Mouse (Mus musculus) myocyte (in vitro differentiated cells): ENCODE measurements at regions not wholly inside any gene's neighbourhood (a gene's known extent, or its start where the extent isn't known, plus 50 kb on each side); places are given as distances from the start of the nearest gene placed in this dataset.

Source experiments
- H3K27me3 ChIP-seq: one replicate; pipeline ENCODE4 v1.6.1; 2011; ENCODE audit not compliant: control insufficient read depth, insufficient read depth, insufficient read length
- H3K36me3 ChIP-seq: one replicate; pipeline ENCODE4 v1.6.1; 2011; ENCODE audit not compliant: control insufficient read depth, insufficient read depth
- H3K4me2 ChIP-seq: one replicate; pipeline ENCODE4 v1.6.1; 2011; ENCODE audit warnings: low read depth, control low read depth
- H3K4me3 ChIP-seq: one replicate; pipeline ENCODE4 v1.5.1; 2011; ENCODE audit warnings: mild to moderate bottlenecking, control low read depth, moderate library complexity
- H3K79me2 ChIP-seq: one replicate; pipeline ENCODE4 v1.6.1; 2011; ENCODE audit not compliant: control insufficient read depth, insufficient read depth
- H3ac ChIP-seq: one replicate; pipeline ENCODE4 v1.6.1; 2011; ENCODE audit not compliant: control insufficient read depth, insufficient read length
- CEBPB ChIP-seq: IDR thresholded peaks from 2 replicates; pipeline ENCODE4 v1.6.1; 2011; ENCODE audit warnings: mild to moderate bottlenecking, moderate library complexity; ENCODE audit not compliant: poor library complexity, insufficient read depth, severe bottlenecking
- E2F4 ChIP-seq: IDR thresholded peaks from one replicate; pipeline ENCODE4 v1.6.1; 2011; ENCODE audit warnings: mild to moderate bottlenecking, control low read depth, moderate library complexity; ENCODE audit not compliant: insufficient read depth
- MAX ChIP-seq: IDR thresholded peaks from one replicate; pipeline ENCODE4 v1.6.1; 2011; ENCODE audit warnings: low read depth, mild to moderate bottlenecking, control low read depth
- MYOD1 ChIP-seq, 3 experiments: IDR thresholded peaks; one replicate each; pipeline ENCODE4 v1.6.1; 2011; ENCODE audit warnings: control low read depth in 2 of 3, low read depth in 2 of 3, mild to moderate bottlenecking in 2 of 3, moderate library complexity in 1 of 3; ENCODE audit not compliant: insufficient read length in 2 of 3, control insufficient read depth in 1 of 3
- MYOG ChIP-seq, 3 experiments: IDR thresholded peaks; one replicate each; pipeline ENCODE4 v1.6.1; 2011; ENCODE audit warnings: control low read depth in 2 of 3, low read depth in 2 of 3, mild to moderate bottlenecking in 2 of 3; ENCODE audit not compliant: insufficient read length in 2 of 3, control insufficient read depth in 1 of 3, insufficient read depth in 1 of 3
- POLR2A ChIP-seq: IDR thresholded peaks from one replicate; pipeline ENCODE4 v1.6.1; 2011; ENCODE audit warnings: low read depth, mild to moderate bottlenecking, control low read depth, moderate library complexity; ENCODE audit not compliant: insufficient read length
- POLR2AphosphoS2 ChIP-seq: IDR thresholded peaks from one replicate; pipeline ENCODE4 v1.6.1; 2011; ENCODE audit warnings: low read depth, control low read depth; ENCODE audit not compliant: insufficient read length
- REST ChIP-seq: IDR thresholded peaks from one replicate; pipeline ENCODE4 v1.6.1; 2011; ENCODE audit warnings: mild to moderate bottlenecking, control low read depth, moderate library complexity; ENCODE audit not compliant: insufficient read depth, insufficient read length
- SRF ChIP-seq: IDR thresholded peaks from one replicate; pipeline ENCODE4 v1.6.1; 2011; ENCODE audit warnings: low read depth; ENCODE audit not compliant: control insufficient read depth, insufficient read length
- TCF12 ChIP-seq: IDR thresholded peaks from one replicate; pipeline ENCODE4 v1.6.1; 2011; ENCODE audit warnings: mild to moderate bottlenecking, control low read depth; ENCODE audit not compliant: poor library complexity, insufficient read depth, severe bottlenecking
- TCF3 ChIP-seq: IDR thresholded peaks from one replicate; pipeline ENCODE4 v1.6.1; 2011; ENCODE audit warnings: low read depth, control low read depth; ENCODE audit not compliant: insufficient read length
- USF1 ChIP-seq: IDR thresholded peaks from one replicate; pipeline ENCODE4 v1.6.1; 2011; ENCODE audit warnings: low read depth, mild to moderate bottlenecking, control low read depth, moderate library complexity

GRCm38 (mm10) chr13:97560789-97561188, 199.6 kb downstream of the Gm10260 start:
- Histone ChIP-seq H3K4me3 (no peak overlapping the region), H3K4me2 (no peak overlapping the region), H3ac (no peak overlapping the region), H3K79me2 (no peaks in the 10 kb centered on the region), H3K27me3 (no peaks in the 10 kb centered on the region), H3K36me3 (no peaks in the 10 kb centered on the region)
- TF ChIP-seq TCF3 (no peak), MYOD1 (IDR thresholded peaks at IDR 0.05; ENCODE audit: control insufficient read depth in 1 of 3, insufficient read length in 2 of 3, low read depth in 2 of 3) (peak in 2 of 3 experiments; percentile 60 to 72), CEBPB (0 out of 2 replicates have a peak, but pooled peaks have one; percentile 20), MYOG (IDR thresholded peaks at IDR 0.05; ENCODE audit: control insufficient read depth in 1 of 3, insufficient read depth in 1 of 3, insufficient read length in 2 of 3, low read depth in 2 of 3) (no peak)

- Histone ChIP-seq H3K4me2 (no peak overlapping the region), H3K4me3 (no peak overlapping the region), H3ac (no peak overlapping the region), H3K27me3 (no peaks in the 10 kb centered on the region), H3K36me3 (no peaks in the 10 kb centered on the region), H3K79me2 (no peaks in the 10 kb centered on the region)
- TF ChIP-seq TCF12 (no peak), REST (no peak), SRF (no peak)
Measured at GRCm38 (mm10) chr13:97559611-97560385, 200.6 kb downstream of the Gm10260 start.

GRCm38 (mm10) chr13:97558884-97559283, 201.5 kb downstream of the Gm10260 start:
- Histone ChIP-seq H3K79me2 (no peaks in the 10 kb centered on the region), H3K36me3 (no peaks in the 10 kb centered on the region), H3K27me3 (no peaks in the 10 kb centered on the region), H3ac (no peak overlapping the region), H3K4me3 (no peak overlapping the region), H3K4me2 (no peak overlapping the region)
- TF ChIP-seq POLR2A (no peak), REST (no peak), POLR2AphosphoS2 (no peak), CEBPB (no peak), MYOD1 (IDR thresholded peaks at IDR 0.05; ENCODE audit: control insufficient read depth in 1 of 3, insufficient read length in 2 of 3, low read depth in 2 of 3) (no peak), MYOG (IDR thresholded peaks at IDR 0.05; ENCODE audit: control insufficient read depth in 1 of 3, insufficient read depth in 1 of 3, insufficient read length in 2 of 3, low read depth in 2 of 3) (no peak), TCF12 (no peak), MAX (no peak), SRF (no peak), USF1 (no peak), TCF3 (no peak), E2F4 (no peak)

GRCm38 (mm10) chr13:97555312-97555711, 205.1 kb downstream of the Gm10260 start:
- Histone ChIP-seq H3K4me2 (no peak overlapping the region), H3K79me2 (no peaks in the 10 kb centered on the region), H3K4me3 (no peak overlapping the region), H3K27me3 (no peaks in the 10 kb centered on the region), H3K36me3 (no peaks in the 10 kb centered on the region), H3ac (no peak overlapping the region)
- TF ChIP-seq E2F4 (no peak), POLR2A (no peak), MYOD1 (IDR thresholded peaks at IDR 0.05; ENCODE audit: control insufficient read depth in 1 of 3, insufficient read length in 2 of 3, low read depth in 2 of 3) (no peak), SRF (no peak), CEBPB (no peak), REST (no peak), TCF12 (no peak), TCF3 (no peak), USF1 (no peak), POLR2AphosphoS2 (no peak), MAX (no peak), MYOG (IDR thresholded peaks at IDR 0.05; ENCODE audit: control insufficient read depth in 1 of 3, insufficient read depth in 1 of 3, insufficient read length in 2 of 3, low read depth in 2 of 3) (no peak)

- no peak overlapping the region for H3ac ChIP-seq
- no peaks in the 10 kb centered on the region for H3K27me3 ChIP-seq
- TF ChIP-seq TCF3 (no peak), CEBPB (no peak), USF1 (no peak), MYOD1 (IDR thresholded peaks at IDR 0.05; ENCODE audit: control insufficient read depth in 1 of 3, insufficient read length in 2 of 3, low read depth in 2 of 3) (no peak), POLR2A (no peak), E2F4 (no peak), MAX (no peak), MYOG (IDR thresholded peaks at IDR 0.05; ENCODE audit: control insufficient read depth in 1 of 3, insufficient read depth in 1 of 3, insufficient read length in 2 of 3, low read depth in 2 of 3) (no peak), SRF (no peak)
Measured at GRCm38 (mm10) chr13:97554601-97555000, 205.8 kb downstream of the Gm10260 start.

More at GRCm38 (mm10) chr13:97554601-97555000, 205.8 kb downstream of the Gm10260 start:
- Histone ChIP-seq H3K4me2 (no peak overlapping the region), H3K4me3 (no peak overlapping the region), H3K36me3 (no peaks in the 10 kb centered on the region), H3K79me2 (no peaks in the 10 kb centered on the region)
